23 mouse cellular contexts compared by ENCODE assay signal in the genomic region with DNA sequence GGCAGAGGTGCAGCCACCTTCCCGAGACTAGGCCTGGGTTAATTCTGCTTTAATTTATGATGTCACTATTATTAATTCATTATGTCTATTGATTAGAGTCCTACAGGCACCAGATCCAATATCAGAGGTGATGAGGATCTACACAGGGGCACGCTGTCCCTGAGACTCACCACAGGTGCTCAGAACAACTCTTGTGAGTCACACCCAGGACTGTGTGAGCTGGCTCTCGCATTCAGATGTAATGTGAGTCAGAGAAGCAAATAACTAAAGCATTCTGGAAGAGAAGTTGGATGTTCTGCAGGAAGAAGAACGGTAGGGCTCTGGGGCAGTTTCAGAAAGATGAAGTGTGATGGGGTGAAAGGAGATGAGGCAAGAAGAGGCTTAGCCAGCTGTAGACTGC. TPM values are rescaled to one million over a fixed set of nuclear protein-coding genes. Genes with fewer than 3 reads are reported as not detected.
A peak's percentile ranks its signal among the peaks of the same experiment; 100 is the strongest.
DNase-seq lines count a peak whose midpoint lies in the region; ATAC-seq lines count a peak whose summit lies in the region.
"Had no signal": no experiment of that assay in that cellular context is flagged by ENCODE, and none has a peak within 500 bp of the region (broad histone marks: within the 10 kb centered on the region; RNA-seq: fewer than 3 reads in every experiment).

No protein-coding gene starts in this region.

- ATAC-seq in frontal cortex, adult (ENCODE audit: low TSS enrichment): peak; percentile 21; the same call in 1 of the 2 replicates
- ATAC-seq: CD4-positive, CD25-positive, alpha-beta regulatory T cell, adult 4 months; forebrain, embryonic 14.5 days; forebrain, embryonic 16.5 days had no signal

- DNase-seq in frontal cortex, adult 2 months (ENCODE audit: extremely low spot score in 1 of 2, low spot score in 1 of 2): no peak
- peak; percentile 37 for DNase-seq in 3T3-L1 (ENCODE audit: low read depth, low spot score)
- DNase-seq in NIH3T3 (ENCODE audit: low read depth): peak; percentile 40
- no peak for DNase-seq in kidney, postnatal 36 days
- no peak for DNase-seq in cerebellum, adult 18-20 months
- DNase-seq: adrenal gland, adult 8-10 months; B cell, adult 2 months; cerebellum, adult 11-12 months; cerebellum, adult 8-10 months; cerebellum, adult 9-11 months; cerebellum, postnatal 36 days; embryo, embryonic 11 days had no signal

RNA-seq across cellular contexts. Expression of gene Gstm7, which starts 2.4 kb away (rescaled TPM):
- polyA plus RNA-seq in frontal cortex, adult 2 months (2012; rRNA removed): 35.1 and 38.0 TPM in 2 replicates
- polyA plus RNA-seq: erythroblast, embryonic 14.5 days; G1E had no signal

RNA-seq across cellular contexts. Expression of gene Gstm6, which starts 14.3 kb away (rescaled TPM):
- 8.5 and 10.0 TPM in 2 replicates for polyA plus RNA-seq in frontal cortex, adult 2 months (2012; rRNA removed)
- polyA plus RNA-seq: CD4-positive, CD25-positive, alpha-beta regulatory T cell, adult 4 months; erythroblast, embryonic 14.5 days; G1E had no signal

RNA-seq across cellular contexts. Expression of gene Gstm5, which starts 33.6 kb away (rescaled TPM):
- 366 and 387 TPM in 2 replicates for polyA plus RNA-seq in frontal cortex, adult 2 months (2012; rRNA removed)
- polyA plus RNA-seq: G1E had no signal

RNA-seq across cellular contexts. Expression of gene Gstm3, which starts 39.8 kb away (rescaled TPM):
- not detected in 2 replicates for polyA plus RNA-seq in frontal cortex, adult 2 months (2012; rRNA removed)
- polyA plus RNA-seq: CD4-positive, CD25-positive, alpha-beta regulatory T cell, adult 4 months; embryonic facial prominence, embryonic 11.5 days; embryonic facial prominence, embryonic 13.5 days; embryonic facial prominence, embryonic 15.5 days; forebrain, embryonic 10.5 days; forebrain, embryonic 12.5 days; forebrain, embryonic 14.5 days; forebrain, embryonic 16.5 days; G1E had no signal

RNA-seq across cellular contexts. Expression of gene Eps8l3, which starts 52.2 kb away (rescaled TPM):
- polyA plus RNA-seq in frontal cortex, adult 2 months (2012; rRNA removed): not detected in 2 replicates
- polyA plus RNA-seq: CD4-positive, CD25-positive, alpha-beta regulatory T cell, adult 4 months; embryonic facial prominence, embryonic 11.5 days; embryonic facial prominence, embryonic 13.5 days; embryonic facial prominence, embryonic 15.5 days; erythroblast, embryonic 14.5 days; forebrain, embryonic 10.5 days; forebrain, embryonic 12.5 days; forebrain, embryonic 14.5 days; forebrain, embryonic 16.5 days; G1E had no signal

Comparison
In these comparisons a context has a peak if more than half of its experiments do, and no peak if none do; other contexts are left out.
1. DNase-seq: peak in 3T3-L1 (single experiment) and NIH3T3 (single experiment); none in frontal cortex, adult 2 months (0 of 2), kidney, postnatal 36 days (0 of 2) and cerebellum, adult 18-20 months (0 of 2).